Mouse (Mus musculus) B cell, adult 2 months (primary cell): ENCODE measurements around the gene Has3.
A peak's percentile ranks its signal among the peaks of the same experiment; 100 is the strongest.

Experiments used
- DNase-seq, 2 experiments: peaks; one replicate each; pipeline ENCODE4 v3.0.0; 2022

Has3 gene

DNA sequence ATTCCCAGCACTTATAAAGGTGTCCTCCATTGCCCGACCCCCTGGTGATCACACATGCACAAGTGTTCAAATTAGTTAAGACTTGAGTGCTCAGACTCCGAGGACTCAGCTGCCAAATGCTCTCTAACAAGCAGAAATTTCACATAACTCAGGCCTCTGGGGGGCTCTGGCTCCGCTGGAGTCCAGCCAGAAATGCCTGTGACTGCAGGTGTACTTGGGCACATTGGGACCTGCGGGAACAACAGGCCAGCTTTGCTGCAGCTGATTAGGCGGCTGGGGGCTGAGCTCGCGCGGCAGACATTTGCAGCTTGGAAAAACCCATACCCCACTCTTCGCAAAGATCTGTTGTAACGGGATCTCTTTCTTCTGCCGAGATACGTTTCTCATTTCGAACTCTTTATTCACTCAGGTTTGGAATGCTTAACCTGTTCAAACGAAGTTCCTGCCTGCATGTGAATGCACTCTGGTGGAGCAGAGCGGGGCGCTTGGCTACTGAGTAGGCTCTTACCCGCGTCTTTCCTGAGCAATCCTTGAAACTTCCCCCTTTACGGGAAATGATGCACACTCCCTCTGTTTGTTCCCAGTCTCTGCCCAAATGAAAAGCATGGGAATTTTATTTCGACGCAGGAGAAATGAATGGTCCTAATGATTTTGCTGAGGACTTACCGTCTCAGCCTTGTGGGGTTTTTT lies 62.5 kb downstream of the Has3 start:
- DNase-seq: peak in 1 of 2 experiments; percentile 2

DNA sequence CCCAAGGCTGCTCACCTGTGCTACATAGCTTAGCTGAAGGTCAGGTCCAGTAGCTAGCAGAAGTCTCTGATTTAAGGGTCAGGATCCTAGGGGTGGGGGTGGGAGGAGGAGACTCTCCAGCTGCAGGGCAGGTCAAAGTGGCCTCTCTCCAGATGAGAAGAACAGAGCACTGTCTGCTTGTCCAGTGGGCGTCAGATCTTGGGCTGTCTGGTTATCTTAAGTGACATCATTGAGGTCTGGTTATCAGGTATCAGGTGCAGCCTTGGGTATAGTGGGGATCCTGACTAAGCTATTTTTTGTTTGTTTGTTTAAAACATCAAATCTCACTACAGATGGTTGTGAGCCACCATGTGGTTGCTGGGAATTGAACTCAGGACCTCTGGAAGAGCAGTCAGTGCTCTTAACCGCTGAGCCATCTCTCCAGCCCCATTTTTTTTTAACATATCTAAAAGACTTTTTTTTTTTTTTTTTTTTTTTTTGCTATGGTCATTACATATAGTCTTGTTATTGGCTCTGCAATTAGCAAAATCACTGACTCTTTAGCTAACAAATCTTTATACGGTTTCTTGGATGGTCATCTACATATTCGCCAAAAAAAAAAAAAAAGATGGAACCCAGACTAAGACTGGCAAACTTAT lies 63.6 kb downstream of the Has3 start:
- DNase-seq: no peak
